Mouse (Mus musculus): ENCODE measurements around the gene Fcho2. TPM values are rescaled to one million over a fixed set of nuclear protein-coding genes. Genes with fewer than 3 reads are reported as not detected.

Fcho2 gene
- polyA plus RNA-seq, 1 experiment from 2014 or later, result 16.9 TPM

- DNase-seq (ENCODE audit: low spot score), result no peak
Observed at GRCm38 (mm10) chr13:98680470-98681060, 134.7 kb downstream of the Fcho2 start.

DNA sequence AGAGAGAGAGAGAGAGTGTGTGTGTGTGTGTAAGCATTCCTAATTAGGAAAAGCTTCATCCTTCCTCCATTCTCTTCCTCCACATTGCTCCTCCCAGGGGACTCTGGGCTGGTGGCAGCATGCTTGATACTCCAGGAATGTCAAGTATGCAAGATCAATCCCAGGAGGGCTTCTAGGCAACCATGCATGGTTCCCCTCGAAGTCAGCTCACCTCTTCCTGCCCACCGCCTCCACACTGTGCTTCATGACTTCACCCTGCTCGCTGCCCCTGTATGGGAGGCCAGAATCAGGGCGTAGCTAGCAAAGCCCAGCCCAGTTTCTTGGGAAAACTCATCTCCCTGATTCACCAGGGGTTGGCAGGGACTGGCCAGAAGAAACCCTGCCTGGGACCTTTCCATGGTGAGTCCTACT lies 135.6 kb downstream of the Fcho2 start:
- DNase-seq (ENCODE audit: low spot score), result no peak

- DNase-seq (ENCODE audit: low spot score), result no peak
Observed at GRCm38 (mm10) chr13:98679230-98679629, 136.0 kb downstream of the Fcho2 start.

GRCm38 (mm10) chr13:98673922-98674321 lies 141.3 kb downstream of the Fcho2 start:
- no peak for DNase-seq (ENCODE audit: low spot score)

Other genes with a start within 250 kb of the Fcho2 start
- gene Tmem174, start 178.0 kb downstream of the Fcho2 start, polyA plus RNA-seq (2015; fragmentation: Nextera tagmentation; extraction: Ambion mirVana), result not detected in 2 replicates
- gene Tmem171, start 120.6 kb downstream of the Fcho2 start, polyA plus RNA-seq (2015; fragmentation: Nextera tagmentation; extraction: Ambion mirVana), result 0.39 and 0.40 TPM in 2 replicates
- 33.8 and 37.8 TPM in 2 replicates for gene Tnpo1, start 110.9 kb upstream of the Fcho2 start, polyA plus RNA-seq (2015; fragmentation: Nextera tagmentation; extraction: Ambion mirVana)
- gene 1700024P04Rik, start 169.1 kb upstream of the Fcho2 start, polyA plus RNA-seq (2015; fragmentation: Nextera tagmentation; extraction: Ambion mirVana), result not detected in 2 replicates